Mouse (Mus musculus) kidney, adult 18-20 months (tissue): ENCODE results near the gene Cbfa2t2.

Source experiments
- DNase-seq: peaks from one replicate; pipeline ENCODE4 v3.0.0; 2021

Gene Cbfa2t2

GRCm38 (mm10) chr2:154543567-154544347 lies 107.5 kb downstream of the Cbfa2t2 start:
- no peak for DNase-seq

GRCm38 (mm10) chr2:154546711-154547110 lies 110.4 kb downstream of the Cbfa2t2 start, which contains the start of gene 1700003F12Rik:
1700003F12Rik (plus strand) TSS chr2:154547085.
- no peak for DNase-seq

GRCm38 (mm10) chr2:154548688-154549087 lies 112.4 kb downstream of the Cbfa2t2 start:
- no peak for DNase-seq

GRCm38 (mm10) chr2:154549127-154549885 lies 113.0 kb downstream of the Cbfa2t2 start:
- peak; percentile 64 for DNase-seq

GRCm38 (mm10) chr2:154549886-154550189 lies 113.6 kb downstream of the Cbfa2t2 start:
- no peak for DNase-seq

GRCm38 (mm10) chr2:154550937-154551336 lies 114.7 kb downstream of the Cbfa2t2 start:
- no peak for DNase-seq

GRCm38 (mm10) chr2:154551476-154551875 lies 115.2 kb downstream of the Cbfa2t2 start, which contains the start of gene Actl10:
Actl10 (plus strand) TSS chr2:154551776.
- DNase-seq = no peak

- no peak for DNase-seq
Measured at GRCm38 (mm10) chr2:154551927-154552326, 115.6 kb downstream of the Cbfa2t2 start.

- peak; percentile 66 for DNase-seq
Measured at GRCm38 (mm10) chr2:154552424-154552907, 116.2 kb downstream of the Cbfa2t2 start.

- no peak for DNase-seq
Measured at GRCm38 (mm10) chr2:154555235-154555634, 119.0 kb downstream of the Cbfa2t2 start.

GRCm38 (mm10) chr2:154557184-154557832 lies 121.0 kb downstream of the Cbfa2t2 start:
- DNase-seq = peak; percentile 20

GRCm38 (mm10) chr2:154558264-154559039 lies 122.2 kb downstream of the Cbfa2t2 start, which contains the start of gene Necab3:
Necab3 (minus strand) TSS chr2:154558890.
- no peak for DNase-seq

GRCm38 (mm10) chr2:154563612-154564170 lies 127.4 kb downstream of the Cbfa2t2 start:
- peak; percentile 63 for DNase-seq

GRCm38 (mm10) chr2:154565562-154565961 lies 129.3 kb downstream of the Cbfa2t2 start:
- DNase-seq = no peak

GRCm38 (mm10) chr2:154566641-154567040 lies 130.4 kb downstream of the Cbfa2t2 start:
- peak; percentile 33 for DNase-seq

- no peak for DNase-seq
Measured at GRCm38 (mm10) chr2:154567766-154568165, 131.5 kb downstream of the Cbfa2t2 start.

- DNase-seq = no peak
Measured at GRCm38 (mm10) chr2:154568329-154569070, 132.2 kb downstream of the Cbfa2t2 start.

- DNase-seq = peak; percentile 62
Measured at GRCm38 (mm10) chr2:154569071-154569748, 132.9 kb downstream of the Cbfa2t2 start.

GRCm38 (mm10) chr2:154569836-154570286 lies 133.6 kb downstream of the Cbfa2t2 start, which contains the start of gene E2f1:
E2f1 (minus strand) TSS chr2:154569892.
- peak; percentile 93 for DNase-seq

- no peak for DNase-seq
Measured at GRCm38 (mm10) chr2:154570666-154571065, 134.4 kb downstream of the Cbfa2t2 start.
